Mouse (Mus musculus) neural tube, embryonic 13.5 days (tissue): ENCODE results near the gene Eva1b. TPM values are rescaled to one million over a fixed set of nuclear protein-coding genes. Genes with fewer than 3 reads are reported as not detected.

Experiments used
- ATAC-seq: fragments of 200-750 bp; cut with Nextera tagmentation; 2 replicates; pipeline ENCODE4 v1.8.0; 2017; ENCODE audit warnings: low read depth, mild to moderate bottlenecking, moderate TSS enrichment, moderate library complexity
- H3K27ac ChIP-seq: fragments of 300-500 bp; sonication (generic); replicated peaks from 2 replicates; pipeline ENCODE4 v1.5.1; 2015; ENCODE audit warnings: moderate library complexity, mild to moderate bottlenecking, inconsistent platforms
- H3K27me3 ChIP-seq: fragments of 300-500 bp; sonication (generic); 2 replicates; pipeline ENCODE4 v1.6.1; 2015; ENCODE audit warnings: mild to moderate bottlenecking, inconsistent platforms
- H3K36me3 ChIP-seq: fragments of 300-500 bp; sonication (generic); 2 replicates; pipeline ENCODE4 v1.6.1; 2015; ENCODE audit warnings: mild to moderate bottlenecking, inconsistent platforms
- H3K4me1 ChIP-seq: fragments of 300-500 bp; sonication (generic); replicated peaks from 2 replicates; pipeline ENCODE4 v1.6.1; 2015; ENCODE audit warnings: inconsistent platforms
- H3K4me2 ChIP-seq: fragments of 300-500 bp; sonication (generic); 2 replicates; pipeline ENCODE4 v1.6.1; 2015; ENCODE audit warnings: inconsistent platforms, mild to moderate bottlenecking, moderate library complexity
- H3K4me3 ChIP-seq: fragments of 300-500 bp; sonication (generic); 2 replicates; pipeline ENCODE4 v1.5.1; 2015; ENCODE audit warnings: mild to moderate bottlenecking, inconsistent platforms
- H3K9ac ChIP-seq: fragments of 300-500 bp; sonication (generic); 2 replicates; pipeline ENCODE4 v1.6.1; 2015; ENCODE audit warnings: moderate library complexity, mild to moderate bottlenecking, inconsistent platforms
- H3K9me3 ChIP-seq: fragments of 300-500 bp; sonication (generic); 2 replicates; pipeline ENCODE4 v1.6.1; 2016; ENCODE audit warnings: inconsistent platforms
- WGBS: fragments of 180-500 bp; shearing (Covaris S2); methylation state at CpG from one replicate; pipeline ENCODE4 v1.1.7; 2015; 5-methylcytosine and 5-hydroxymethylcytosine counted together
- polyA plus RNA-seq: library from polyadenylated mRNA; unstranded; fragments of >200 nt; fragmentation: Nextera tagmentation; extraction: Ambion mirVana; gene quantifications from 2 replicates; pipeline ENCODE4 v1.2.1, GENCODE M21; 2015

Gene Eva1b
- polyA plus RNA-seq, 1 experiment from 2014 or later: 15.3 TPM

DNA sequence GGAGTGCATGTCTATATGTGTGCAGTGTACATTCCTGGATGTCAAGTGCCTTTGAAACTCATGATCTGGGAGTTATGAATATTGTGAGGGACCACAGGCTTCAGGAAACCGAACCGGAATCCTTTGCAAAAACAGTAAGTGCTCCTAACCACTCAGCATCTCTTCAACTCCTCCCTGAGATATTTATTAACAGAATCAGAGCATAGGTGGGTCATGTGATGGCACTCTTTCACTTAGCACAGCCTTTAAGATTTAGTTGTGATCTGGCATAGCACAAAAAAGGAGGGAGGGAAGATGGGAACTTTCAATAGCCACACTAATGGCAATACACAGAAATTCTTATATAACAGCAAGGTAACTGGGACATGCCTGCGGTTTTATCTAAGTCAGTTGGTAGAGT is 39.6 kb downstream of the Eva1b start:
- H3K4me1 ChIP-seq: peaks cover 3% of the 10 kb centered on the region; the same call in 1 of the 2 replicates
- H3K27me3 ChIP-seq: no peaks in the 10 kb centered on the region
- no peak overlapping the region for H3K9ac ChIP-seq
- WGBS: 91% methylated on average over 3 of the region's 3 CpGs
- H3K27ac ChIP-seq: no peak overlapping the region
- H3K4me3 ChIP-seq: no peak overlapping the region
- ATAC-seq: no peak
- peaks cover 16% of the 10 kb centered on the region; the same call in 1 of the 2 replicates for H3K36me3 ChIP-seq
- H3K9me3 ChIP-seq: no peaks in the 10 kb centered on the region
- no peak overlapping the region for H3K4me2 ChIP-seq

GRCm38 (mm10) chr4:126190636-126191035 is 43.1 kb downstream of the Eva1b start:
- WGBS: 96% methylated on average over 2 of the region's 2 CpGs
- ATAC-seq: no peak
- H3K36me3 ChIP-seq: peaks cover 25% of the 10 kb centered on the region

DNA sequence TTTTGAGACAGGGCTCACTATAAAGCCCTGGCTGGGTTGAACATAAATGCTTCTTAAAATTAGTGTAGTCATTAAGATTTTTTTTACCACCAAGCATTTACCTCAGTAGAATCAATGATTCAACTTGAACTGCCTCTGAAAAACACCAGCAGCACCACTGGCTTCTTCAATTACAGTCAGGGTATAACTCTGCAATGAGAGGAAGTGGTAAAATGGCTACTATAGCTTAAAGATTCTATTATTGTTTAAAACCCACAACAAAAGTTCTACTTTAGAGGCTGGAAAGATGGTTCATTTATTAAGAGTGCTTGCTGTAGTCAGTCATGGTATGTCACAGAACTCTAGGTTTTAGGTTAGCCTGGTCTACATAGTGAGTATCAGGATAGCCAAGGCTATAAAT is 46.7 kb downstream of the Eva1b start:
- Histone ChIP-seq H3K27me3 (no peaks in the 10 kb centered on the region), H3K36me3 (peaks cover 25% of the 10 kb centered on the region), H3K4me1 (peaks cover 16% of the 10 kb centered on the region), H3K9ac (no peak overlapping the region), H3K4me3 (no peak overlapping the region), H3K9me3 (no peaks in the 10 kb centered on the region), H3K4me2 (no peak overlapping the region), H3K27ac (no peak overlapping the region)
- no peak for ATAC-seq

More at GRCm38 (mm10) chr4:126190636-126191035, 43.1 kb downstream of the Eva1b start:
- H3K27me3 ChIP-seq: no peaks in the 10 kb centered on the region
- H3K4me2 ChIP-seq: no peak overlapping the region
- H3K27ac ChIP-seq: no peak overlapping the region
- no peaks in the 10 kb centered on the region for H3K9me3 ChIP-seq
- peaks cover 3% of the 10 kb centered on the region; the same call in 1 of the 2 replicates for H3K4me1 ChIP-seq
- H3K9ac ChIP-seq: no peak overlapping the region
- H3K4me3 ChIP-seq: no peak overlapping the region

- Histone ChIP-seq H3K9me3 (no peaks in the 10 kb centered on the region), H3K27me3 (no peaks in the 10 kb centered on the region), H3K4me1 (peaks cover 23% of the 10 kb centered on the region), H3K4me2 (no peak overlapping the region), H3K9ac (no peak overlapping the region), H3K4me3 (no peak overlapping the region), H3K27ac (no peak overlapping the region), H3K36me3 (peaks cover 25% of the 10 kb centered on the region)
- no peak for ATAC-seq
- 98% methylated on average over 4 of the region's 4 CpGs for WGBS
These were observed 47.4 kb downstream of the Eva1b start for GRCm38 (mm10) chr4:126194916-126195315.

DNA sequence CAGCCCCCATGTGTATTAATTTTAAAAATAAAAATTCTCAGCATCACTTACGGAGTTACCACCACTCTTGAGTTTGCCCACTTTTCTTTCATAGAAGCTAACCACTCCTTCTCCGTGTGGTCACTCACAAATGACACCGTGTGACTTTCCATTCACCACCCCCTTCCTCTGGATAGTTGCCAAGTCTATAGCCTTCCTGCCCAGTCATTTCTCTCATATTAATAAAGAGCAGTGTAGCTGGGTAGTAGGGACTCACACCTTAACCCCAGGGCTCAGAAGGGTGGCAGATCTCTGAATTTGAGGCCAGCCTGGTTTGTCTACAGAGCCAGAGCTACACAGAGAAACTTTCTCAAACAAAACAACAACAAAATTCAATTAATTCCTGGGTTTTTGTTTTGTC is 49.9 kb downstream of the Eva1b start:
- Histone ChIP-seq H3K9me3 (no peaks in the 10 kb centered on the region), H3K4me3 (no peak overlapping the region), H3K36me3 (peaks cover 16% of the 10 kb centered on the region), H3K4me2 (no peak overlapping the region), H3K27me3 (no peaks in the 10 kb centered on the region), H3K9ac (no peak overlapping the region), H3K27ac (no peak overlapping the region), H3K4me1 (peaks cover 41% of the 10 kb centered on the region)
- 70% methylated on average over 3 of the region's 3 CpGs for WGBS
- no peak for ATAC-seq

Other genes with a start within 250 kb of the Eva1b start
- gene Csf3r, start 123.2 kb upstream of the Eva1b start, polyA plus RNA-seq: 0.50 and 1.3 TPM in 2 replicates
- gene Mrps15, start 100.8 kb upstream of the Eva1b start, polyA plus RNA-seq: 134 and 140 TPM in 2 replicates
- gene Oscp1, start 89.2 kb upstream of the Eva1b start, polyA plus RNA-seq: 30.1 and 30.2 TPM in 2 replicates
- gene Lsm10, start 51.1 kb upstream of the Eva1b start, polyA plus RNA-seq: 47.7 and 54.3 TPM in 2 replicates
- 33.9 and 37.7 TPM in 2 replicates for gene Stk40, start 43.8 kb upstream of the Eva1b start, polyA plus RNA-seq
- gene Sh3d21, start 15.7 kb downstream of the Eva1b start, polyA plus RNA-seq: 0.89 and 2.0 TPM in 2 replicates
- gene Thrap3, start 55.0 kb downstream of the Eva1b start, polyA plus RNA-seq: 143 and 165 TPM in 2 replicates
- gene Map7d1, start 108.6 kb downstream of the Eva1b start, polyA plus RNA-seq: 90.3 and 94.4 TPM in 2 replicates
- 147 and 160 TPM in 2 replicates for gene Trappc3, start 114.6 kb downstream of the Eva1b start, polyA plus RNA-seq
- 7.4 and 9.5 TPM in 2 replicates for gene Col8a2, start 139.0 kb downstream of the Eva1b start, polyA plus RNA-seq
- gene Adprhl2, start 174.0 kb downstream of the Eva1b start, polyA plus RNA-seq: 69.5 and 69.6 TPM in 2 replicates
- gene Tekt2, start 177.9 kb downstream of the Eva1b start, polyA plus RNA-seq: 6.6 and 6.7 TPM in 2 replicates